Mouse (Mus musculus) forebrain, embryonic 15.5 days (tissue): ENCODE measurements around the gene Dnajb7. TPM values are rescaled to one million over a fixed set of nuclear protein-coding genes. Genes with fewer than 3 reads are reported as not detected.
A peak's percentile ranks its signal among the peaks of the same experiment; 100 is the strongest.

Source experiments
- ATAC-seq: fragments of 200-750 bp; cut with Nextera tagmentation; replicated peaks from 2 replicates; pipeline ENCODE4 v1.8.0; 2017; ENCODE audit warnings: mild to moderate bottlenecking, moderate TSS enrichment, moderate library complexity
- H3K27ac ChIP-seq: fragments of 300-500 bp; sonication (generic); replicated peaks from 2 replicates; pipeline ENCODE4 v1.5.1; 2015; ENCODE audit warnings: mild to moderate bottlenecking, inconsistent platforms
- H3K27me3 ChIP-seq: fragments of 300-500 bp; sonication (generic); 2 replicates; pipeline ENCODE4 v1.6.1; 2015; ENCODE audit warnings: inconsistent platforms
- H3K36me3 ChIP-seq: fragments of 300-500 bp; sonication (generic); 2 replicates; pipeline ENCODE4 v1.6.1; 2015; ENCODE audit warnings: mild to moderate bottlenecking, inconsistent platforms
- H3K4me1 ChIP-seq: fragments of 300-500 bp; sonication (generic); 2 replicates; pipeline ENCODE4 v1.6.1; 2015; ENCODE audit warnings: inconsistent platforms
- H3K4me2 ChIP-seq: fragments of 300-500 bp; sonication (generic); replicated peaks from 2 replicates; pipeline ENCODE4 v1.6.1; 2015; ENCODE audit warnings: mild to moderate bottlenecking, inconsistent platforms
- H3K4me3 ChIP-seq: fragments of 300-500 bp; sonication (generic); 2 replicates; pipeline ENCODE4 v1.5.1; 2015; ENCODE audit warnings: mild to moderate bottlenecking, inconsistent platforms
- H3K9ac ChIP-seq: fragments of 300-500 bp; sonication (generic); replicated peaks from 2 replicates; pipeline ENCODE4 v1.6.1; 2015; ENCODE audit warnings: mild to moderate bottlenecking, inconsistent platforms
- H3K9me3 ChIP-seq: fragments of 300-500 bp; sonication (generic); 2 replicates; pipeline ENCODE4 v1.6.1; 2016; ENCODE audit warnings: inconsistent platforms
- WGBS: fragments of 180-500 bp; shearing (Covaris S2); methylation state at CpG from one replicate; pipeline ENCODE4 v1.1.7; 2015; ENCODE audit warnings: mixed read lengths; 5-methylcytosine and 5-hydroxymethylcytosine counted together
- polyA plus RNA-seq: library from polyadenylated mRNA; unstranded; fragments of >200 nt; fragmentation: Nextera tagmentation; extraction: Ambion mirVana; gene quantifications from 2 replicates; pipeline ENCODE4 v1.2.1, GENCODE M21; 2015

Dnajb7 gene
- polyA plus RNA-seq, 1 experiment from 2014 or later = 1.5 TPM

DNA sequence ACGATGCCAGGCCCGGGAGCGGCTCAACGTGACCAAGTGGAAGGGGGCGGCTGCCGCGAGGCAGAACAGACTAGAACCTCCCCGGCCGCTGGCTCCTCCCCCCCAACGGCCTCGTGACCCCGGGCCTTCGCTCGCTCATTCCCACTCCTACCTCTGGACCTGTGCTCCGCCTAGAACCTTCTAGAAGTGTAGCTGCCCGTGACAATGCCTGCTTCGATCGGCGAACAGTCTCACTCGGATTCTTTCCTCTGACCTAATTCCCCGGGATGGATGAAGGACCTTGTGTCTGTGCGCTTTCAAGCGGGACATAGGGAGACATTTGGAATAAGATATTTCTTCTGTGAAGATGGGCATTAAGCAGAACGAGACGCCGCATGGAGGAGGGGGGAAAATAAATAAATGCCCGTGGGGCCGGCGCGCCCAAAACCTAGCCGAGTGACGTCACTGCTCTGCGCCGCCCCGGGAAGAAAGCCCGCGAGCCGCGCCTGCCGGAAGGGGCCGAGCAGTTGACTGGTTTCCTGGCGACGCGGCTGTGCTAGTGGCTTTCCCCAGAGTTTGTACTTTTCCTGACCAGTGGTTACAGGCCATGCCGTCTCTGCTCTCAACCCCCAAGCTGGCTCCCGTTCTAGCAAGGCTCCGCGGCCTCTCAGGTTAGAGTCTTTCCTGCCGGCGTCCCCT is 8.3 kb downstream of the Dnajb7 start, which contains the start of the genes St13 and Xpnpep3:
St13 (minus strand) TSS at position 440 of the 678 bp plus-strand sequence.
Xpnpep3 (plus strand) TSS at position 501 of the 678 bp plus-strand sequence.
- peak; percentile 99 for ATAC-seq
- under 1% methylated on average over 50 of the region's 50 CpGs for WGBS

GRCm38 (mm10) chr15:81399297-81399637 is 8.8 kb downstream of the Dnajb7 start:
- ATAC-seq = no peak; the same call in 1 of the 2 replicates
- 0% methylated on average over 21 of the region's 21 CpGs for WGBS
- no peaks in the 10 kb centered on the region for H3K36me3 ChIP-seq

More for the DNA sequence above, 8.3 kb downstream of the Dnajb7 start, which contains the start of the genes St13 and Xpnpep3:
- Histone ChIP-seq H3K9ac (peak within 1 kb of the TSS; percentile 83), H3K9me3 (no peaks in the 10 kb centered on the region; the same call in 1 of the 2 replicates), H3K4me3 (peak within 1 kb of the TSS; percentile 88), H3K27me3 (no peaks in the 10 kb centered on the region), H3K4me1 (peaks cover 34% of the 10 kb centered on the region), H3K27ac (peak within 1 kb of the TSS; percentile 97), H3K4me2 (peak within 1 kb of the TSS; percentile 82), H3K36me3 (no peaks in the 10 kb centered on the region)

GRCm38 (mm10) chr15:81398189-81398588 is 9.9 kb downstream of the Dnajb7 start:
- peak overlapping the region; percentile 83 for H3K9ac ChIP-seq

More at GRCm38 (mm10) chr15:81399297-81399637, 8.8 kb downstream of the Dnajb7 start:
- H3K9ac ChIP-seq = peak overlapping the region; percentile 83
- H3K27me3 ChIP-seq = no peaks in the 10 kb centered on the region
- peak overlapping the region; percentile 88 for H3K4me3 ChIP-seq
- peak overlapping the region; percentile 82 for H3K4me2 ChIP-seq
- peak overlapping the region; percentile 97 for H3K27ac ChIP-seq
- peaks cover 34% of the 10 kb centered on the region for H3K4me1 ChIP-seq
- H3K9me3 ChIP-seq = no peaks in the 10 kb centered on the region; the same call in 1 of the 2 replicates

DNA sequence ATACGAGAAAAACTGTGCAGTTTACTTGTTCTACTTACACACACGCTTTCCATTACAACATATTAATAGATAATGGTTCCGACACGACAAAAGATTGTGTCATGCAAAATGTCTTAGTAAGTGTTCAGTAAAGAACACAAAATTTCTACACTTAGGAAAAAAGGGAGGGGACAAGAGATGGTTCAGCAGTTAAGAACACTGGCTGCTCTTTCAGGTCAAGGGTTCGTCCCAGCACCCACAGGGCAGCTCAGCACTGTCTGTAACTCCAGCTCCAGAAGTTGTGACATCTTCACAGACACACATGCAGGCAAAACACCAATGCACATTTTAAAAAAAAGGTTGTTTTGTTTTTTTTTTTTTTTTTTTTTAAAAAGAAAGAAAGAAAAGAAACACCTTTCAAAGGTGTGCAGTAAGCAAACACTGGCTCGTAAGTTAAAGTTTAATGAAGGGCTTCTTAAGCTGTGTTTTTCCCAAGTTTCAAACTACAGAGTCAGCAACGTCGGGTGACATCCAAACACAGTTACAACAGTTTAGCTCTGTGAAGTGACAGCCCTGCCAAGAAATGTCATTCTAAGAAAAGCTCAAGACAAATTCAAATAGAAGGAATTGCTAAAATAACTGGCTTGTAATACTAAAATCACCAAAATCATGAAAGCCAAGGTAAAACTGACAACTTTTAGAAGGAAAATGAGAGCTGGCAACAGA is 13.7 kb downstream of the Dnajb7 start:
- 91% methylated on average over 8 of the region's 8 CpGs for WGBS
- Histone ChIP-seq H3K9me3 (no peaks in the 10 kb centered on the region; the same call in 1 of the 2 replicates), H3K36me3 (peaks cover 20% of the 10 kb centered on the region), H3K4me1 (peaks cover 19% of the 10 kb centered on the region), H3K4me2 (no peak overlapping the region), H3K27me3 (no peaks in the 10 kb centered on the region), H3K4me3 (no peak overlapping the region), H3K27ac (no peak overlapping the region), H3K9ac (no peak overlapping the region)
- ATAC-seq = no peak

More at GRCm38 (mm10) chr15:81398189-81398588, 9.9 kb downstream of the Dnajb7 start:
- peaks cover 34% of the 10 kb centered on the region for H3K4me1 ChIP-seq
- peak overlapping the region; percentile 88 for H3K4me3 ChIP-seq
- no peaks in the 10 kb centered on the region for H3K36me3 ChIP-seq
- H3K9me3 ChIP-seq = no peaks in the 10 kb centered on the region; the same call in 1 of the 2 replicates
- no peak overlapping the region for H3K27ac ChIP-seq
- peak overlapping the region; percentile 82 for H3K4me2 ChIP-seq
- H3K27me3 ChIP-seq = no peaks in the 10 kb centered on the region
- no peak for ATAC-seq

DNA sequence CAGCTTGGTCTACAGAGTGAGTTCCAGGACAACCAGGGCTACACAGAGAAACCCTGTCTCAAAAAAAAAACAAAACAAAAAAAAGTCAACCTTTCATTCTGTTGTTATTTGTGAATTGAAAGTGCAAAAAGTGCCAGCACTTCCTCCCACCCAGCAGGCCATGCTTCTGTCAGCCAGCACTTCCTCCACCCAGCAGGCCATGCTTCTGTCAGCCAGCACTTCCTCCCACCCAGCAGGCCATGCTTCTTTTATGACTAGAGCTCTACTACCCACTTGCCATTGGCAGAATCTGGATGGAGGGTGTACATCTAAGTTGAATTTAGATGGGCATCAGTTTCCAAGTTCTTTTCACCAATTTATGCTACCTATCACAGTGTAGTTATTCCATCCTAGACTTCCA is 15.1 kb downstream of the Dnajb7 start:
- no peak overlapping the region for H3K4me2 ChIP-seq
- no peak overlapping the region for H3K27ac ChIP-seq
- peaks cover 29% of the 10 kb centered on the region for H3K36me3 ChIP-seq
- H3K4me3 ChIP-seq = no peak overlapping the region
- no peak for ATAC-seq
- peaks cover 10% of the 10 kb centered on the region for H3K4me1 ChIP-seq
- H3K9me3 ChIP-seq = no peaks in the 10 kb centered on the region
- no peak overlapping the region for H3K9ac ChIP-seq
- no peaks in the 10 kb centered on the region for H3K27me3 ChIP-seq

DNA sequence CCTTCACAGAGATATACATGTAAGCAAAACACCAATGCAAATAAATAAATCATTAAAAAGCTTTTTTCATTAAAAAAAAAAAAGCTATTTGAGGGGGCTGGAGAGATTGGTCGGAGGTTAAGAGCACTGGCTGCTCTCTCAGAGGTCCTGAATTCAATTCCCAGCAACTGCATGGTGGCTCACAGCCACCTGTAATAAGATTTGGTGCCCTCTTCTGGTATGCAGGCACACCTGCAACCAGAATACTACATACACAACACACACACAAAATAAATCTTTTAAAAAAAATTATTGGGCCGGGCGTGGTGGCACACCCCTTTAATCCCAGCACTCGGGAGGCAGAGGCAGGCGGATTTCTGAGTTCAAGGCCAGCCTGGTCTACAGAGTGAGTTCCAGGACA is 21.8 kb downstream of the Dnajb7 start:
- no peak for ATAC-seq
- Histone ChIP-seq H3K9me3 (no peaks in the 10 kb centered on the region), H3K27ac (no peak overlapping the region), H3K27me3 (no peaks in the 10 kb centered on the region), H3K9ac (no peak overlapping the region), H3K36me3 (peaks cover 83% of the 10 kb centered on the region), H3K4me3 (no peak overlapping the region), H3K4me2 (no peak overlapping the region), H3K4me1 (no peaks in the 10 kb centered on the region)
- WGBS = 97% methylated on average over 5 of the region's 5 CpGs

DNA sequence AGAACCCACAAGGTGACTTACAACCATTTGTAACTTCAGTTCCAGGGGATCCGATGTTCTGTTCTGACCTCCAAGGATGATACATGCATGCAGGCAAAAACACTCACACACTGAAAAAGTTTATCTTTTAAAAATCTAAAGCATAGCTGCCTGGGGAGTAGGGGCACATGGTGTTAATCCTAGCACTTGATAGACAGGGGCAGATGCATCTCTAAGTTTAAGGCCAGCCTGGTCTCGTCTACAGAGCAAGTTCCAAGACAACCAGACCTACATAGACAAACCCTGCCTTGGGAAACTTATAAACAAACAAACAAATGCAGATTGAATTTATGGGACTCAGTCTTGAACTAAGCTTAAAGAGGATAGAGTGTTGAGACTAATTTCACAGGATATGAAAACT is 29.3 kb downstream of the Dnajb7 start:
- no peak overlapping the region for H3K4me2 ChIP-seq
- no peak overlapping the region for H3K27ac ChIP-seq
- no peaks in the 10 kb centered on the region for H3K9me3 ChIP-seq
- no peaks in the 10 kb centered on the region for H3K4me1 ChIP-seq
- peaks cover 75% of the 10 kb centered on the region for H3K36me3 ChIP-seq
- no peak overlapping the region for H3K4me3 ChIP-seq
- no peak overlapping the region for H3K9ac ChIP-seq
- no peak for ATAC-seq
- WGBS = 89% methylated on average over 2 of the region's 2 CpGs
- H3K27me3 ChIP-seq = no peaks in the 10 kb centered on the region

- peaks cover 73% of the 10 kb centered on the region for H3K36me3 ChIP-seq
- ATAC-seq = no peak
- H3K27me3 ChIP-seq = no peaks in the 10 kb centered on the region
- H3K4me1 ChIP-seq = no peaks in the 10 kb centered on the region
- H3K4me3 ChIP-seq = no peak overlapping the region
- H3K9me3 ChIP-seq = no peaks in the 10 kb centered on the region
- H3K4me2 ChIP-seq = no peak overlapping the region
- H3K9ac ChIP-seq = no peak overlapping the region
- H3K27ac ChIP-seq = no peak overlapping the region
- WGBS = 93% methylated on average over 11 of the region's 11 CpGs
Measured at GRCm38 (mm10) chr15:81374621-81375020, 33.5 kb downstream of the Dnajb7 start.

- no peaks in the 10 kb centered on the region for H3K4me1 ChIP-seq
- no peaks in the 10 kb centered on the region for H3K9me3 ChIP-seq
- no peak for ATAC-seq
- 28% methylated on average over 1 of the region's 1 CpGs for WGBS
- no peak overlapping the region for H3K9ac ChIP-seq
- no peak overlapping the region for H3K27ac ChIP-seq
- no peak overlapping the region for H3K4me2 ChIP-seq
- peaks cover 85% of the 10 kb centered on the region for H3K36me3 ChIP-seq
- H3K4me3 ChIP-seq = no peak overlapping the region
- no peaks in the 10 kb centered on the region for H3K27me3 ChIP-seq
Measured at GRCm38 (mm10) chr15:81370356-81370755, 37.7 kb downstream of the Dnajb7 start.

GRCm38 (mm10) chr15:81368601-81369000 is 39.5 kb downstream of the Dnajb7 start:
- Histone ChIP-seq H3K4me2 (no peak overlapping the region), H3K9me3 (no peaks in the 10 kb centered on the region), H3K36me3 (peaks cover 88% of the 10 kb centered on the region), H3K4me1 (no peaks in the 10 kb centered on the region), H3K4me3 (no peak overlapping the region), H3K27me3 (no peaks in the 10 kb centered on the region), H3K27ac (no peak overlapping the region), H3K9ac (no peak overlapping the region)
- WGBS = 94% methylated on average over 1 of the region's 1 CpGs
- no peak for ATAC-seq

DNA sequence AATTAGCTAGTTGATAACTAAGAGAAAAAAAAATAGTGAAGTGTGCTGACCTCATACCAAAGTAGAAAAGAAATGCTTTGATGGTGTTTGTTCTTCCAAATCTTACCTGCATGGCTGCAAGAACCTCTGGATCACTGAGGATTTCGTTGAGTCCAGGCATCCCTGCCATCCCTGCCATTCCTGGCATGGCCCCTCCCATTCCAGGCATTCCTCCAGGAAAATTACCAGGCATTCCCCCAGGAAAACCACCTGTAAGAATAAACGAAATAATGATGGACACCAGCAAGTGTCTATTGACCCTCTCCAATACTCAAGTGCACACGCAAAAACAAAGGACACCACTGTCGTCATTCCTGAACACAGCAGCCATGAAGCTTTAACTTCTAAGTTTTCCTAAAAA is 41.9 kb downstream of the Dnajb7 start:
- peaks cover 78% of the 10 kb centered on the region for H3K36me3 ChIP-seq
- no peak for ATAC-seq
- no peak overlapping the region for H3K4me2 ChIP-seq
- no peaks in the 10 kb centered on the region for H3K27me3 ChIP-seq
- peaks cover 3% of the 10 kb centered on the region; the same call in 1 of the 2 replicates for H3K4me1 ChIP-seq
- WGBS = 85% methylated on average over 4 of the region's 4 CpGs
- no peak overlapping the region for H3K9ac ChIP-seq
- H3K4me3 ChIP-seq = no peak overlapping the region
- H3K9me3 ChIP-seq = no peaks in the 10 kb centered on the region
- H3K27ac ChIP-seq = no peak overlapping the region

- Histone ChIP-seq H3K36me3 (peaks cover 68% of the 10 kb centered on the region), H3K9ac (no peak overlapping the region), H3K9me3 (no peaks in the 10 kb centered on the region), H3K4me1 (peaks cover 10% of the 10 kb centered on the region), H3K27me3 (no peaks in the 10 kb centered on the region), H3K4me2 (no peak overlapping the region), H3K4me3 (no peak overlapping the region), H3K27ac (no peak overlapping the region)
- ATAC-seq = no peak
- WGBS = 90% methylated on average over 8 of the region's 8 CpGs
Measured at GRCm38 (mm10) chr15:81365246-81365645, 42.9 kb downstream of the Dnajb7 start.
